Mouse (Mus musculus) heart, adult 2 months (tissue): ENCODE data around the gene Osbp2.

ENCODE experiments used
- EP300 ChIP-seq: fragments of 200-500 bp; IDR thresholded peaks from 2 replicates; pipeline ENCODE4 v1.6.1; 2011; ENCODE audit warnings: low read depth, low read length, control low read depth; ENCODE audit not compliant: insufficient read depth
- POLR2A ChIP-seq: fragments of 200-500 bp; IDR thresholded peaks from 2 replicates; pipeline ENCODE4 v1.6.1; 2011; ENCODE audit warnings: mild to moderate bottlenecking, low read depth, low read length, control low read depth; ENCODE audit not compliant: insufficient read depth

DNA sequence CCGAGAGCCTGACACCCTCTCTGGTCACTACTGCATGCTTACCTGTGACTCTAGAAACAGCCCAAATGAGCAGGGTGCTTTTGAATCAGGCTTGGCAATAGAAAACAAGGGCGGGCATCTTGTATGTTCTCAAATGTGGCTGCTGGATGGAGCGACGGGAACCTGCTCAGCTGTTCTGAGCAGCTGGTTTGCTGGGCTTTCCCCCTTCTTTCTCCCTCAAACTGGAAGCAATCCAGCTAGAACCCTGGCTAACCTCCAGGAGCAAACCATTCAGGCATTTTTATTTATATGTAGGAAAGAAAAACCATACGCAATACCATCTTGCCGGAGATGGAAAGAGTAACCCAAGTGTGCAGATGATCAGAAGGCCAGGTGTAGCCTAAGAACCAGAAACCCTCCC is 147.0 kb downstream of the Osbp2 start:
- no peak for TF ChIP-seq EP300
- TF ChIP-seq POLR2A: no peak
